Mouse (Mus musculus): Measurements from ENCODE around the gene Zc3hc1. TPM values are rescaled to one million over a fixed set of nuclear protein-coding genes. Genes with fewer than 3 reads are reported as not detected.
A peak's percentile ranks its signal among the peaks of the same experiment; 100 is the strongest.
"Not testable (repeated sequence)": the region's sequence is repeated elsewhere in the genome, so short reads cannot be mapped to it uniquely, and the experiment has no call there.

Gene Zc3hc1
- total RNA-seq (2021): 10 to 100 TPM; 12.3 to 14.7 TPM
- long read RNA-seq, experiment 1, transcript Zc3hc1-201 (10 exons, 1,824 nt): major isoform, 35 of 41 reads
- long read RNA-seq, experiment 1, partial matches to known transcripts: 2 of 41 reads
- long read RNA-seq, experiment 1, other reads (novel, unspliced or antisense): 2 of 41 reads
- long read RNA-seq, experiment 2, transcript Zc3hc1-201 (10 exons, 1,824 nt): major isoform, 59 of 62 reads
- long read RNA-seq, experiment 2, partial matches to known transcripts: 0 of 62 reads
- long read RNA-seq, experiment 2, other reads (novel, unspliced or antisense): 2 of 62 reads

DNA sequence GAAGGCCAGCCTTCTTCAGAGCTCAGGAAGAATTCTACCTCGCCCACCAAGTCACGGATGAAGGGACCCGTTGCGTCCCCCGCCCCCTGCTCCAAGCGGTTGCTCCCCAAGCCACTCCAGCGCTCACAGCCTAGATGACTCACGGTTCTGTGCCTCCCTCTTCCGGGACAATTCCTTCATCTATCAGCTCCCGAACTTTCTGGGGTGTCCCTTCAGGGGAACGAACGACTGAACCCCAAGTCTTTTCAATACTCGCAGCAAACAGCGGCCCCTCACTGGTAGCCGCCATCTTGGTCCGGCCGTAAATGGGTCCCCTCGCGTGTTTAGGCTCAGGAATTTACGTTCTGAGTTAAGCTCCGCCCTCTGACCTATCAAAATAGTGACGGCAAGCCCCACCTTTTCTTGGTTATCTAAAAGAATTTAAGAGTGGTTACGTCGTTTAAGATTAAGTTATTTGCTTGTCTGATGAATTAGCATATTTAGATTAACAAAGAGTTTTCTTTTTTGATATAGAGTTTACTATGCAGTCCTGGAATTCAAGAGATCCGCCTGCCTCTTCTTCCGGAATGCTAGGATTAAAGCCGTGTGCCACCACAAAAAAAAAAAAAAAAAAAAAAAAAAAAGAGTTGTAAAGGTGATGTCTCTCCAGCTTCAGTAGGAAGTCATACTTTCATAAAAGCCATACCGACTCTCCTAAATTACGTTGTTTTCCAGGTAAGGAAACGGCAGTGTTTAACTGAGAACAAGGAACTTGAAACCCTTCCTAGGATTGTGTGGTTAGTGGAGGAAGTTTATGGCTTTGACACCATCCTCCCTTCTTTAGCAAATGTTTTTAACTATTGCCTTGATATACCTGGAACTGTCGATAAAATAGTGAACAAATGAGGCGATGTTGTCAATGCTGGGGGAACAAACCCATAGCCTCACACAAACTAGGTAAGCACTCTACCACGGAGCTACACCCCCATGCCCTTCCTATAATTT is at the start of gene Zc3hc1:
TSS of gene Zc3hc1 (minus strand) at position 315 of the 984 bp plus-strand sequence.
- DNase-seq: peak; percentile 58 to 66
- intact Hi-C loops (cut with DNase I): no loop called here

DNA sequence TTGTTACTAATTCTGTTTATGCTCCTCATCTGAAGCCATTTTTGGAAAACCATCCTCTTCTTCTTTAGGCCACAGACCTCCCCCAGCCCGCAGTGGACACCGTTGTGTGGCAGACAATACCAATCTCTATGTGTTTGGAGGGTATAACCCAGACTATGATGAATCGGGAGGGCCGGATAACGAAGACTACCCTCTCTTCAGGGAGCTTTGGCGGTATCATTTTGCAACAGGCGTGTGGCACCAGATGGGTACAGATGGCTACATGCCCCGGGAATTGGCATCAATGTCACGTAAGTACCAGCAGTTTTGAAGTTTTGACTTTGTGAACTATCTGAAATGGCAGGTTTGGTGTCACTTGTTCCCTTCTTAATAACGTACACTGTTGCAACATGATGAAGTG is 48.7 kb upstream of the Zc3hc1 start:
- no peak for DNase-seq
- intact Hi-C loops (cut with DNase I): no loop called here

DNA sequence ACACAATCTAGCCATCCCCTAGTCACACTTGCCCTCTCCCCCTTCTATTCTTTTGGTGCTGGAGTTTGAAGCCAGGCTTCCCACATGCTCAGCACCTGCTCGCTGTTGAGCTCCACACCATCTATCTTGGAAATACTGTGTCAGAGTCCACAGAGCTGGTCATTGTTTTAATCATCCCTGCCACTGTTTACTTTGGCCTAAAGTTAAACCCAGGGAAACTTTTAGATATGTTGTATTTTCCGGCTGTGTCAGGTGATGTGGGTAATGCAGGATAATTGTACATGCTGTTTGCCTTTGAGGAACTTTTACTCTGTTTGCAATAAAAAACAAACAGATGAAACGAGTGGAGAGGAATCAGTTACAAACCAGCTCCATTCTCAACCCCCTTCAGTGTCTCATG is 46.2 kb upstream of the Zc3hc1 start:
- intact Hi-C loops (cut with DNase I): no loop called here
- no peak for DNase-seq

- no peak for DNase-seq
- intact Hi-C loops (cut with DNase I): no loop called here
Observed at GRCm38 (mm10) chr6:30436476-30436875, 45.6 kb upstream of the Zc3hc1 start.

DNA sequence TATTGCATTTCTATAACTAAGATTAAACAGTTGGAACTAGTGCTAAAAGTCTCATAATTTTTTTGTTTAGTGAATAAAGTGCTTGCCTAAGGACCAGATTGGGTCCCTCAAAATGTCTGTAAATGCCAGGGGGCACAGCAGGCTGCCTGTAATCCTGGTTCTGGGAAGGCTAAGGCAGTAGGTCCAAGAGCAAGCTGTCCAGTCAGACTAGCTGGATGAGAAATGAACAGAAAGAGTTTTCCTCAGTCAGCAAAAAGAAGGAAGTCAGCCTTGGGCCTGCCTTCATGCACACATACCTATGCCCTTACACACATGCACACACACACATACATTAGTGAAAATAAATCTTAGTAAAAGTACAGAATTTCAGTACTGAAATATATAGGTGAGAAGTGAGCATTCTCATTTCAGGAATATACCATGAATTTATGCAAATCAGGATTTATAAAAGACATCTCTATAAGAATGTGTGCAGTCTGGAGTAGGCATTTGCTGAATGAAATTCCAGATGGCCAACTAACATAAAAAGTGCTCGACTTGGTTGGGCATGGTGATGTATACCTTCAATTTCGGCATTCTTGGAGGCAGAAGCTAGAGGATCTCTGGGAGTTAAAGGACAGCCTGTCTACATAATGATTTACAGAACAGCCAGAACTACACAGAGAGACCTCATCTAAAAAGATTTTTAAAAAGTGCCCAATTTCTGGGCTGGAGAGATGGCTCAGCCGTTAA is 41.8 kb upstream of the Zc3hc1 start:
- no peak for DNase-seq
- intact Hi-C loops (cut with DNase I): no loop called here

DNA sequence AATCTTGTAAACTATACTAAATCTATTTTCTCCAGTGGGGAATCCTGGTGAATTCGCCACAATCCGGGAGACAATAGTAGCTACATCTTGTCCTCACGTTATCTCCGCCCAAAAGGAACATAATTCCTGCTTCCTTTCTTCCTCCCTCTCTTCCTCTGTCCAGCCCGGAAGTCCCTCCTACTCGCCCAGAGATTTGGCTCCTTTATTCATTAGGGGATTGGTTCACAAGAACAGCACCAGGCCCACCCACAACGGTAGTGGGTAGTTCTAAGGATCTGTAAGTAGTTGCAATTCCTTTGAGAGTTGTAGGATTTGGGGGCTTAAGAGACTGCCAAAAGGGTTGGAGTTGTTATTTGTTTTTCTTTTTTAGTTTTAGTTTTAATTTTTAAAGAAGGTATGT is 26.0 kb upstream of the Zc3hc1 start:
- intact Hi-C loops (cut with DNase I): no loop called here
- no peak for DNase-seq

DNA sequence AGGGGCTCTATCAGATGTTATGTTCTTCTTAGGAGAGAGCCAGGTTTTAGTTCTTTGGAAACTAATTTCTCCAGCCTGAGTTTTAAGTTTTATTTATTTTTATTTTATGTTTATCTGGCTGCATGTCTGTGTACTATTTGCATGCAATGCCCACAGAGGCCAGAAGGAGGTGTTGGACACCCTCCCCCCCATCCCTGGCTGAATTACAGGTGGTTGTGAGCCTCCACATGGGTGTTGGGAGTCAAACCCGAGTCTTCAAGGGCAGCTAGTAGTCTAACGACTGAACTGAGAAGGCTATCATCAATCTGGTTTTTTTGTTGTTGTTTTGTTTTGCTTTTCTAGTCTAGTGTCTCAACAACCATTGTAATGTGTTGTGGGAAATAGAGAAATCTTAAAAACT is 25.3 kb upstream of the Zc3hc1 start:
- intact Hi-C loops (cut with DNase I): no loop called here
- DNase-seq: no peak

DNA sequence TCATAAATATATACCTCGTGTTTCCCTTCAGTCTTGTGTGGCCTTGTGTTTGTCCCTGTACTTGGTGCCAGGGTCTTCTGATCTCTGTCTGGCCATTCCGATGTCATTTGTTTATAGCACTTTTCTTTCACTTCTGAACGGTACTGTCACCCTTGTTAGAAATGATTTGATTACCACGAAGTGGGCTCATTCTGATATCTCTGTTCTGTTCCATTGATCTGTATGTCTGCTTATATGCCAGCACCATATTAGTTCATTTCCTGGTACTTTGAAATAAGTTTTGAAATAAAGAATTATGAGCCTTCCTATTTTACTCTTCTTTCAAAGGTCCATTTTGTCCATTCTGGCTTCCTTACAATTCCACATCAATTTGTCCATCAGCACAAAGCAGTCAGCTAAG is 20.5 kb upstream of the Zc3hc1 start:
- intact Hi-C loops (cut with DNase I): no loop called here
- no peak for DNase-seq

- intact Hi-C loops (cut with DNase I): loop anchor here (10.0 kb wide), 1 partner anchor 625 kb away; no protein-coding TSS in a partner anchor
- no peak for DNase-seq
Observed at GRCm38 (mm10) chr6:30409399-30410093, 18.7 kb upstream of the Zc3hc1 start.

DNA sequence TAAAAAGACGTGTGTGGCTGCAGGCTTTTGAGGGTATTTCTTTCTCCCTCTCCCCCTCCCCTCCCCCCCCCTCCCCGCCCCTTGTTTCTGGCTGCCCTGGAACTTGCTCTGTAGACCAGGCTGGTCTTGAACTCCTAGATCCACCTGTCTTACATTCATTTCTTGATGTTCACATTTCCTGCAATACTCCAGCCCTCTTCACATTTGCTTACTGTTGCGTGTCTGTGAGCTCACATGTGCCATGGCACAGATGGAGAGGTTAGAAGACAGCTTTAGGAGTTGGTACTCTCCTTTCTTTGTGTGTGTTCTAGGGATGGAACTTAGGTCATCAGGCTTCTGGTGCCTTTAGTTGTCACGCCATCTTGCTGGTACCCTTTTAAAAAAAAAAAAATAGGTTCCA is 17.4 kb upstream of the Zc3hc1 start:
- DNase-seq: no peak
- intact Hi-C loops (cut with DNase I): loop anchor here (10.0 kb wide), 1 partner anchor 627 kb away; no protein-coding TSS in a partner anchor

DNA sequence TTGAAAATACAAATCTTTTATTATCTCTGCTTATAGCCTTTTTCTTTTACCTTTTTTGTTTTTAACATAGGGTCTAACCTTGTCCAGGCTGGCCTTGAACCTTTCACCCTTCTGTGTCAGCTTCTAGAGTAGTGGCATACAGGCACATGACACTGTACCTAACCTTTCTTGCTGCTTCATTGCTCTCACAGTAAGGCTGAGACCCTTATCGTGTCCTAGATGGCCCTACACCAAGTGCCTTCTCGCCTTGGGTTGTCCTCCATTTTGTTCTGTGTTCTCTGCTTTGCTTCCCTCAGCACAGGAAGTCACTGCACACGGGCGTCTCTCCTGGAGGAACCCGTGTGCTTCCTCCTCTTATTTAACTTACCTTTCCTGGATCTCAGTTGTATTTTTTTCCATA is 13.8 kb upstream of the Zc3hc1 start:
- DNase-seq: no peak
- intact Hi-C loops (cut with DNase I): loop anchor here (10.0 kb wide), 1 partner anchor 630 kb away; no protein-coding TSS in a partner anchor

- peak in 1 of 2 experiments; percentile 31 for DNase-seq
- intact Hi-C loops (cut with DNase I): loop anchor here (1.0 to 10.0 kb wide), 3 partner anchors 56 to 631 kb away; no protein-coding TSS in a partner anchor
Observed at GRCm38 (mm10) chr6:30403465-30403864, 12.6 kb upstream of the Zc3hc1 start.

DNA sequence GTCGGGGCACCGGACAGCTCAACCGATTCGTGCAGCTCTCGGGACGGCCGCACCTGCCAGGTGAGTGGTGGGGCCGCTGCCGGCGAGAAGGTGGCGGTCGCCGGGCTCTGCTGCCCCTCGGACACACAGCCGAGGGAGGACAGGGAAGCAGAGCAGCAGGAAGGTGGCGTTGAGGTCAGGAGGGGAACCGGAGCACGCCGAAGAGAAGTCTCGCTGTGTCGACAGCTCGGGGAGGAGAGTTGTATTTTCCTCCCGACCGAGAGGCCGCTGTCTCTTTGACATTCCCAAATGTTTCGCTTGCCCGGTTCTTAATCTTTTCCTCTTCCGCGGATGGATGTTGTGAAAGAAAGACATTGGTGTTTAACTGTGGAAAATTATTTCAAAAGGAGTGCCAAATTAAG is 11.3 kb upstream of the Zc3hc1 start:
- no peak for DNase-seq

DNA sequence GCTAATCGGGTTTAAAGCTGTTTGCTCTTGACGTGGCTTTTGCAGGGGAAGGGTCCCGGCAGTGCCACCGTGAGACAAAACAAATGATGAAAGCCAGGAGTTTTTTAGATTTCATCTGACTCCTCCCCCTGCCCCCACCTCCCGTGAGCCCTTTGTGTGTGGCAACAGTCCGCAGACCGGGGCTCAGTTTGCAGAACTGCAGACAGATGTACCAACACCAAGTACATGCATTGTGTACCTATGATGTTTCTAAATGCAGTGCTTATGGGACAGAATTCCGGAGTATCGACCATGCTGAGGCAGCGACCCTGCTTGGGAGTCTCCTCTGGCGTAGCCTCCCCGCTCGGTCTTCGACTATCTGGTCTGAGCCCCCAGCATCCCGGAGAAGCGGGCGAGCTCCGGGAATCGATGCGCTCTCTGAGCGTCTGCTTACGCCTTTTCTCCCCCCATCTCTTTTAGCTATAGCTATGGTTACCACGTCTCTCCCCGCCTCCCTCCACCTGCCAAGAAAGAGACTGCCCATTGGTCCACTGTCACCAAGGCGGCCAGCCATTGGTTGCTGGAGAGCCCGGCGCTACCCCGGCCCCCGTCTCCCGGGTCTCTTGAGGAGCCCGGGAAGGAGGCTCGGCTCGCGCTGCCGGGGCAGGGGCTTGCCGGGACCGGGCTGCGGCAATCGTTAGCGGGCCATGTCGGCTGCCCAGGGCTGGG is 10.6 kb upstream of the Zc3hc1 start, which contains the start of gene Klhdc10:
TSS of gene Klhdc10 (plus strand) at position 561 of the 708 bp plus-strand sequence.
- DNase-seq: peak; percentile 99 to 100
- intact Hi-C loops (cut with DNase I): loop anchor here (2.0 to 10.0 kb wide), 2 partner anchors 67 to 633 kb away; no protein-coding TSS in a partner anchor

More for the DNA sequence above, 11.3 kb upstream of the Zc3hc1 start:
- intact Hi-C loops (cut with DNase I): loop anchor here (2.0 to 10.0 kb wide), 2 partner anchors 67 to 633 kb away; no protein-coding TSS in a partner anchor

- intact Hi-C loops (cut with DNase I): loop anchor here (10.0 kb wide), 1 partner anchor 634 kb away; no protein-coding TSS in a partner anchor
- no peak for DNase-seq
Observed at GRCm38 (mm10) chr6:30400716-30401115, 9.9 kb upstream of the Zc3hc1 start.

DNA sequence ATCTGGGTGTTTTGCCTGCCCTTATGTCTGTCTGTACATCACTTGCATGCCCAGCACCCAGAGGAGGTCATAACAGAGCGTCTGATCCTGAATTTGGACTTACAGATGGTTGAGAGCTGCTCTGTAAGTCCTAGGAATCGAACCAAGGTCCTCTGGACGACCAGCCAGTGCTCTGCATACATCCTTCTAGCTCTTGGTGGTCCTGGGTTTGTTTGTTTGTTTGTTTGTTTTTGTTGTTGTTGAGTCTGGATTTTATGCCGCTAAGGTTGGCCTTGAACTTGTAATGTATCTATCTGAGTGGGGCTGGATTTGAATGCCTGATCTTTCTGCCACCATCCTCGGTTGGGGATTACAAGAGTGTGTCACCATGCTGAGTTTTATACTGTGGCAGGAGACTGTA is 9.3 kb upstream of the Zc3hc1 start:
- intact Hi-C loops (cut with DNase I): loop anchor here (10.0 kb wide), 1 partner anchor 635 kb away; no protein-coding TSS in a partner anchor
- DNase-seq: no peak

DNA sequence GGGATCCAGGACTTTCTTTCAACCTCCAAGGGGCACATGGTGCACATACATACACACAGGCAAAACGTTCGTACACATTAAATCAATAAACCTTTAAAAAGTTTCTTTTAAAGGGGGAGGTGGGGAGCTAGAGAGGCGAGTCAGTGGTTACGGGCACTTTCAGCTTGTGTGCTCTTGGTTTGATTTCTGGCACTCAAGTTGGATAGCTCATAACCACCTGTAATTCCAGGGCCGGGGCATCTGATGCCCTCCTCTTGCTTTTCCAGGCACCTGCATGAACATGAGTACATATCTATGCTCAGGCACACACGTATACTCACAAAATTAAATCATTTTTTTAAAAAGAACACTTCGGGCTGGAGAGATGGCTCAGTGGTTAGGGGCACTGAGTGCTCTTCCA is 1.2 kb upstream of the Zc3hc1 start:
- no peak for DNase-seq
- intact Hi-C loops (cut with DNase I): no loop called here

- intact Hi-C loops (cut with DNase I); DNase-seq: not testable (repeated sequence)
Observed at GRCm38 (mm10) chr6:30390271-30390670, 557 bp downstream of the Zc3hc1 start.

DNA sequence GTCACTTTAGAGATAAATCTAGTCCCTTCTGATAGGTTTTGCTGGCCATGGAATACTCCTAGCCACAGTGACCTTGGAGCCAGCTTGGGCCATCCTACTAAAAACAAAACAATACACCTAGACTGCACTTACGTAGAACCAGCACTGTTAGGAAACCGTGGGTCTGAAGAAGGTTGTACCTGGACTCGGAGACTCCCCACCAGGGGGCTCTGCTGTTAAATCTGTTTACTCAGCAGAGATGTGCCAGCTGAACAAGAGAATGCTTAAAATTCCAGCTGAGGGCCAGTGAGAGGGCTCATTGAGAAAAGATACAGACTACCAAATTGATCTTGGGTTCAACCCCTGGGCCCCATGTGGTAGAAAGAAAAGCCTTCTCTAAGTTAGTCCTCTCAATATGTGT is 9.7 kb downstream of the Zc3hc1 start:
- DNase-seq: no peak

More for the DNA sequence above, 9.7 kb downstream of the Zc3hc1 start:
- intact Hi-C loops (cut with DNase I): no loop called here

Measured in gastrocnemius, postnatal 36 days (tissue).